9 mouse cellular contexts compared by ENCODE assay signal in genomic region chr13:107954100-107954444, GRCm38 (mm10).
DNase-seq lines count a peak whose midpoint lies in the region; ATAC-seq lines count a peak whose summit lies in the region.
"Had no signal": no experiment of that assay in that cellular context is flagged by ENCODE, and none has a peak within 500 bp of the region (broad histone marks: within the 10 kb centered on the region; RNA-seq: fewer than 3 reads in every experiment).

No protein-coding gene starts in this region.

- H3K4me3 ChIP-seq in forebrain, embryonic 10.5 days, result peak overlapping the region; percentile 39; the same call in 1 of the 2 replicates
- H3K4me3 ChIP-seq in forebrain, embryonic 14.5 days (ENCODE audit: low read depth, low read length), result no peak overlapping the region
- H3K4me3 ChIP-seq in intestine, embryonic 15.5 days (replicated peaks), result no peak overlapping the region
- no peak overlapping the region for H3K4me3 ChIP-seq in neural tube, embryonic 12.5 days

- 18% methylated on average over 9 of the region's 9 CpGs for WGBS in forebrain, embryonic 10.5 days
- WGBS in forebrain, embryonic 14.5 days, result 25% methylated on average over 9 of the region's 9 CpGs
- 34% methylated on average over 9 of the region's 9 CpGs for WGBS in intestine, embryonic 15.5 days
- WGBS in neural tube, embryonic 12.5 days, result 20% methylated on average over 9 of the region's 9 CpGs

- peaks cover 45% of the 10 kb centered on the region for H3K4me1 ChIP-seq in forebrain, embryonic 10.5 days
- H3K4me1 ChIP-seq in forebrain, embryonic 14.5 days (ENCODE audit: control insufficient read depth, insufficient read depth, low read length), result peaks cover 11% of the 10 kb centered on the region; the same call in 1 of the 2 replicates
- peaks cover 21% of the 10 kb centered on the region for H3K4me1 ChIP-seq in intestine, embryonic 15.5 days (replicated peaks)
- peaks cover 24% of the 10 kb centered on the region for H3K4me1 ChIP-seq in neural tube, embryonic 12.5 days

- no peaks in the 10 kb centered on the region for H3K27me3 ChIP-seq in forebrain, embryonic 10.5 days (ENCODE audit: poor library complexity, severe bottlenecking)
- H3K27me3 ChIP-seq in forebrain, embryonic 14.5 days (replicated peaks; ENCODE audit: control insufficient read depth, insufficient read depth, low read length), result no peaks in the 10 kb centered on the region
- H3K27me3 ChIP-seq in intestine, embryonic 15.5 days (replicated peaks), result no peaks in the 10 kb centered on the region
- no peaks in the 10 kb centered on the region for H3K27me3 ChIP-seq in neural tube, embryonic 12.5 days (replicated peaks)

- no peak for DNase-seq in forebrain, embryonic 10.5 days (ENCODE audit: extremely low spot score, low spot score)
- no peak for DNase-seq in forebrain, embryonic 14.5 days (ENCODE audit: low spot score)
- peak; percentile 11 for DNase-seq in lung, postnatal 36 days
- no peak for DNase-seq in lung, postnatal 10 days
- no peak for DNase-seq in right cerebral cortex, adult 2 months (ENCODE audit: low spot score in 2 of 2)
- no peak for DNase-seq in Muller cell, postnatal 12 days (ENCODE audit: inconsistent ontology term)
- DNase-seq: layer of hippocampus, adult 9-11 months had no signal

- peak overlapping the region; percentile 89 for H3K27ac ChIP-seq in forebrain, embryonic 10.5 days
- no peak overlapping the region for H3K27ac ChIP-seq in forebrain, embryonic 14.5 days (ENCODE audit: low read depth, low read length)
- H3K27ac ChIP-seq in intestine, embryonic 15.5 days, result peak overlapping the region; percentile 54
- H3K27ac ChIP-seq in neural tube, embryonic 12.5 days, result 0 out of 2 replicates have a peak overlapping the region, but pooled peaks have one; percentile 46

- no peaks in the 10 kb centered on the region for H3K9me3 ChIP-seq in forebrain, embryonic 10.5 days
- H3K9me3 ChIP-seq in forebrain, embryonic 14.5 days (replicated peaks; ENCODE audit: control insufficient read depth, low read length), result no peaks in the 10 kb centered on the region
- no peaks in the 10 kb centered on the region for H3K9me3 ChIP-seq in intestine, embryonic 15.5 days
- no peaks in the 10 kb centered on the region for H3K9me3 ChIP-seq in neural tube, embryonic 12.5 days

- H3K4me2 ChIP-seq in forebrain, embryonic 14.5 days (ENCODE audit: low read length), result no peak overlapping the region
- H3K4me2 ChIP-seq in intestine, embryonic 15.5 days (replicated peaks), result no peak overlapping the region
- peak overlapping the region; percentile 36 for H3K4me2 ChIP-seq in neural tube, embryonic 12.5 days (replicated peaks)

- H3K36me3 ChIP-seq in forebrain, embryonic 10.5 days (replicated peaks), result no peaks in the 10 kb centered on the region
- no peaks in the 10 kb centered on the region for H3K36me3 ChIP-seq in forebrain, embryonic 14.5 days (ENCODE audit: control insufficient read depth, insufficient read depth, low read length)
- H3K36me3 ChIP-seq in intestine, embryonic 15.5 days, result no peaks in the 10 kb centered on the region
- no peaks in the 10 kb centered on the region for H3K36me3 ChIP-seq in neural tube, embryonic 12.5 days

- ATAC-seq in forebrain, embryonic 14.5 days, result no peak
- no peak for ATAC-seq in intestine, embryonic 15.5 days
- ATAC-seq in neural tube, embryonic 12.5 days (ENCODE audit: low FRiP score, low read depth), result no peak

- H3K9ac ChIP-seq in forebrain, embryonic 14.5 days (ENCODE audit: low read length), result no peak overlapping the region; the same call in 1 of the 2 replicates
- H3K9ac ChIP-seq in intestine, embryonic 15.5 days, result no peak overlapping the region
- H3K9ac ChIP-seq in neural tube, embryonic 12.5 days, result peak overlapping the region; percentile 2; the same call in 1 of the 2 replicates
